Mouse (Mus musculus) hindbrain, embryonic 15.5 days (tissue): Measurements from ENCODE around the gene Map7. TPM values are rescaled to one million over a fixed set of nuclear protein-coding genes. Genes with fewer than 3 reads are reported as not detected.

Experiments
- ATAC-seq: fragments of 200-750 bp; cut with Nextera tagmentation; 2 replicates; pipeline ENCODE4 v1.8.0; 2017; ENCODE audit warnings: low read depth, moderate number of reproducible peaks, moderate TSS enrichment; ENCODE audit not compliant: low FRiP score
- H3K27ac ChIP-seq: fragments of 300-500 bp; sonication (generic); replicated peaks from 2 replicates; pipeline ENCODE4 v1.5.1; 2015; ENCODE audit warnings: mild to moderate bottlenecking, inconsistent platforms
- H3K27me3 ChIP-seq: fragments of 300-500 bp; sonication (generic); 2 replicates; pipeline ENCODE4 v1.6.1; 2015; ENCODE audit warnings: control low read depth, inconsistent platforms
- H3K36me3 ChIP-seq: fragments of 300-500 bp; sonication (generic); 2 replicates; pipeline ENCODE4 v1.6.1; 2015; ENCODE audit warnings: control low read depth, inconsistent platforms
- H3K4me1 ChIP-seq: fragments of 300-500 bp; sonication (generic); replicated peaks from 2 replicates; pipeline ENCODE4 v1.6.1; 2015; ENCODE audit warnings: control low read depth, inconsistent platforms
- H3K4me2 ChIP-seq: fragments of 300-500 bp; sonication (generic); 2 replicates; pipeline ENCODE4 v1.6.1; 2015; ENCODE audit warnings: moderate library complexity, mild to moderate bottlenecking, inconsistent platforms
- H3K4me3 ChIP-seq: fragments of 300-500 bp; sonication (generic); 2 replicates; pipeline ENCODE4 v1.5.1; 2015; ENCODE audit warnings: mild to moderate bottlenecking, inconsistent platforms
- H3K9ac ChIP-seq: fragments of 300-500 bp; sonication (generic); 2 replicates; pipeline ENCODE4 v1.6.1; 2015; ENCODE audit warnings: inconsistent platforms
- H3K9me3 ChIP-seq: fragments of 300-500 bp; sonication (generic); 2 replicates; pipeline ENCODE4 v1.6.1; 2016; ENCODE audit warnings: control low read depth, inconsistent platforms
- WGBS: fragments of 180-500 bp; shearing (Covaris S2); methylation state at CpG from one replicate; pipeline ENCODE4 v1.1.7; 2015; 5-methylcytosine and 5-hydroxymethylcytosine counted together
- polyA plus RNA-seq: library from polyadenylated mRNA; unstranded; fragments of >200 nt; fragmentation: Nextera tagmentation; extraction: Ambion mirVana; gene quantifications from 2 replicates; pipeline ENCODE4 v1.2.1, GENCODE M21; 2015

Map7 gene
- polyA plus RNA-seq, 1 experiment from 2014 or later: 10.3 TPM

GRCm38 (mm10) chr10:20173733-20174132 is 25.5 kb downstream of the Map7 start:
- ATAC-seq: no peak
- H3K4me1 ChIP-seq: peaks cover 21% of the 10 kb centered on the region
- WGBS: 81% methylated on average over 4 of the region's 4 CpGs
- H3K4me3 ChIP-seq: no peak overlapping the region
- no peaks in the 10 kb centered on the region for H3K9me3 ChIP-seq
- no peaks in the 10 kb centered on the region for H3K36me3 ChIP-seq
- no peak overlapping the region for H3K27ac ChIP-seq
- no peak overlapping the region for H3K9ac ChIP-seq
- no peak overlapping the region for H3K4me2 ChIP-seq
- no peaks in the 10 kb centered on the region for H3K27me3 ChIP-seq

- Histone ChIP-seq H3K4me3 (no peak overlapping the region), H3K27ac (no peak overlapping the region), H3K4me1 (peaks cover 9% of the 10 kb centered on the region; the same call in 1 of the 2 replicates), H3K27me3 (no peaks in the 10 kb centered on the region), H3K9ac (no peak overlapping the region), H3K36me3 (no peaks in the 10 kb centered on the region), H3K9me3 (no peaks in the 10 kb centered on the region), H3K4me2 (no peak overlapping the region)
- no peak for ATAC-seq
- WGBS: 66% methylated on average over 7 of the region's 7 CpGs
Measured at GRCm38 (mm10) chr10:20176054-20176453, 27.8 kb downstream of the Map7 start.

- no peaks in the 10 kb centered on the region for H3K9me3 ChIP-seq
- 51% methylated on average over 12 of the region's 12 CpGs for WGBS
- no peak overlapping the region for H3K4me2 ChIP-seq
- H3K4me1 ChIP-seq: peaks cover 9% of the 10 kb centered on the region
- H3K9ac ChIP-seq: no peak overlapping the region
- no peak for ATAC-seq
- H3K4me3 ChIP-seq: no peak overlapping the region
- H3K36me3 ChIP-seq: no peaks in the 10 kb centered on the region
- no peak overlapping the region for H3K27ac ChIP-seq
- H3K27me3 ChIP-seq: no peaks in the 10 kb centered on the region
Measured at GRCm38 (mm10) chr10:20178807-20179605, 30.7 kb downstream of the Map7 start.

- no peak overlapping the region for H3K4me2 ChIP-seq
- no peak for ATAC-seq
Measured at GRCm38 (mm10) chr10:20181198-20181597, 32.9 kb downstream of the Map7 start.

GRCm38 (mm10) chr10:20181680-20182399 is 33.6 kb downstream of the Map7 start:
- H3K4me1 ChIP-seq: peaks cover 9% of the 10 kb centered on the region
- H3K4me2 ChIP-seq: no peak overlapping the region
- H3K9me3 ChIP-seq: no peaks in the 10 kb centered on the region
- no peak overlapping the region for H3K4me3 ChIP-seq
- no peaks in the 10 kb centered on the region for H3K36me3 ChIP-seq
- no peaks in the 10 kb centered on the region for H3K27me3 ChIP-seq
- ATAC-seq: no peak
- no peak overlapping the region for H3K27ac ChIP-seq
- WGBS: 56% methylated on average over 11 of the region's 11 CpGs
- H3K9ac ChIP-seq: no peak overlapping the region

More at GRCm38 (mm10) chr10:20181198-20181597, 32.9 kb downstream of the Map7 start:
- Histone ChIP-seq H3K9me3 (no peaks in the 10 kb centered on the region), H3K27me3 (no peaks in the 10 kb centered on the region), H3K27ac (no peak overlapping the region), H3K36me3 (no peaks in the 10 kb centered on the region), H3K9ac (no peak overlapping the region), H3K4me3 (no peak overlapping the region), H3K4me1 (peaks cover 9% of the 10 kb centered on the region)
- 59% methylated on average over 10 of the region's 10 CpGs for WGBS

GRCm38 (mm10) chr10:20184326-20184725 is 36.1 kb downstream of the Map7 start:
- 82% methylated on average over 4 of the region's 4 CpGs for WGBS
- Histone ChIP-seq H3K27ac (no peak overlapping the region), H3K4me1 (peaks cover 9% of the 10 kb centered on the region), H3K9ac (no peak overlapping the region), H3K4me3 (no peak overlapping the region), H3K27me3 (no peaks in the 10 kb centered on the region), H3K36me3 (no peaks in the 10 kb centered on the region), H3K9me3 (no peaks in the 10 kb centered on the region), H3K4me2 (no peak overlapping the region)
- no peak for ATAC-seq

- ATAC-seq: no peak
- 85% methylated on average over 4 of the region's 4 CpGs for WGBS
- Histone ChIP-seq H3K4me3 (no peak overlapping the region), H3K4me2 (no peak overlapping the region), H3K36me3 (no peaks in the 10 kb centered on the region), H3K4me1 (peaks cover 9% of the 10 kb centered on the region), H3K27ac (no peak overlapping the region), H3K27me3 (no peaks in the 10 kb centered on the region), H3K9me3 (no peaks in the 10 kb centered on the region), H3K9ac (no peak overlapping the region)
Measured at GRCm38 (mm10) chr10:20185264-20185663, 37.0 kb downstream of the Map7 start.

- Histone ChIP-seq H3K36me3 (no peaks in the 10 kb centered on the region), H3K4me3 (no peak overlapping the region), H3K27me3 (no peaks in the 10 kb centered on the region), H3K9me3 (no peaks in the 10 kb centered on the region), H3K4me1 (peaks cover 9% of the 10 kb centered on the region), H3K27ac (no peak overlapping the region), H3K4me2 (no peak overlapping the region), H3K9ac (no peak overlapping the region)
- WGBS: 97% methylated on average over 2 of the region's 2 CpGs
- no peak for ATAC-seq
Measured at GRCm38 (mm10) chr10:20185806-20186205, 37.5 kb downstream of the Map7 start.

- Histone ChIP-seq H3K4me3 (no peak overlapping the region), H3K4me2 (no peak overlapping the region), H3K4me1 (peaks cover under 1% of the 10 kb centered on the region), H3K36me3 (no peaks in the 10 kb centered on the region), H3K9me3 (no peaks in the 10 kb centered on the region), H3K27me3 (no peaks in the 10 kb centered on the region), H3K27ac (no peak overlapping the region), H3K9ac (no peak overlapping the region)
- no peak for ATAC-seq
- WGBS: 79% methylated on average over 5 of the region's 5 CpGs
Measured at GRCm38 (mm10) chr10:20186800-20187273, 38.6 kb downstream of the Map7 start.

GRCm38 (mm10) chr10:20190139-20190747 is 42.0 kb downstream of the Map7 start:
- H3K4me2 ChIP-seq: no peak overlapping the region
- no peaks in the 10 kb centered on the region for H3K4me1 ChIP-seq
- no peak for ATAC-seq
- H3K4me3 ChIP-seq: no peak overlapping the region
- no peak overlapping the region for H3K27ac ChIP-seq
- WGBS: 92% methylated on average over 6 of the region's 6 CpGs
- no peaks in the 10 kb centered on the region for H3K36me3 ChIP-seq
- no peaks in the 10 kb centered on the region for H3K27me3 ChIP-seq
- H3K9ac ChIP-seq: no peak overlapping the region
- no peaks in the 10 kb centered on the region for H3K9me3 ChIP-seq

- H3K4me2 ChIP-seq: no peak overlapping the region
- WGBS: 42% methylated on average over 13 of the region's 13 CpGs
Measured at GRCm38 (mm10) chr10:20194847-20195540, 46.7 kb downstream of the Map7 start.

More at GRCm38 (mm10) chr10:20194847-20195540, 46.7 kb downstream of the Map7 start:
- no peak for ATAC-seq
- Histone ChIP-seq H3K27me3 (no peaks in the 10 kb centered on the region), H3K4me1 (no peaks in the 10 kb centered on the region), H3K36me3 (no peaks in the 10 kb centered on the region), H3K27ac (0 out of 2 replicates have a peak overlapping the region, but pooled peaks have one; percentile 18), H3K9me3 (no peaks in the 10 kb centered on the region), H3K9ac (no peak overlapping the region), H3K4me3 (no peak overlapping the region)
